Mouse (Mus musculus) lung, postnatal 4 days (tissue): ENCODE measurements at regions not wholly inside any gene's neighbourhood (a gene's known extent, or its start where the extent isn't known, plus 50 kb on each side); places are given as distances from the start of the nearest gene placed in this dataset.

Experiments used
- DNase-seq, 2 experiments: peaks; one replicate each; pipeline ENCODE4 v3.0.0; 2021

DNA sequence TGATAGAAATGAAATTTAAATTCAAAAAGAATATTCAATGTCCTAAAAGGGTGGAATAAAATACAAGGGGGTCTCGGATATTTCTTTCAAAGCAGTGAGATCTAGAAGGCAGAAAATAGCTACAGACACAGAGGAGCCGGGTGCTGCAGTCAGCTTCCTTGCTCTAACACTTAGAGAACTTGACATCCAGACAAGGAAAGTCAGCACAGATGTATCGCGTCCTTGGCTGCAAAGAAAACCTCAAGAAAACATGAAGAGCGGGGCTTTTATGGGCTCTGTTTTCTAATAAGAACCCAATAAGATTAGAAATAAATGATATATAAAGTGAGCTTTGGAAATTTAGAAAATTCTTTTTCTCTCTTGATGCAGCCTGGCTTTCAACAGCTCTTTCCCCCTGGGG, 53.1 kb upstream of the Glis3 start:
- DNase-seq: no peak

DNA sequence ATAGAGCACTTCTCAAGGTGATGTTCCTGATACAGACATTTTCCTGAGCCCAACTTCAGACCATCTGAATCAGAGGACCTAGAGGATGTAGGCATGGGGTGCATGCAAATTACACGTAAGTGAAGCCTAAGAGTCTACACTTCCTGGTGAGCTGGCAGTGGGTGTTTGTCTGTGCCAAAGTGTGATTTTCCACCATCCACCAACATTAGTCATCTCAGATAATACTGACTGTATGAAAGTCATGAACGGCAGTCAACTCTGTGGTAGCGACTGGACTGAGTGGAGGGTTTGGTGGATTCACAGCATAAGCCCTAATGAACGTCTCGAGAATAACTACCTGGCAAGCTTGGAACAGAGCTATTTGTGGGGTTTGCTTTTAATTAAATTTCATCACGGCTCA, 53.9 kb upstream of the Glis3 start:
- no peak for DNase-seq

DNA sequence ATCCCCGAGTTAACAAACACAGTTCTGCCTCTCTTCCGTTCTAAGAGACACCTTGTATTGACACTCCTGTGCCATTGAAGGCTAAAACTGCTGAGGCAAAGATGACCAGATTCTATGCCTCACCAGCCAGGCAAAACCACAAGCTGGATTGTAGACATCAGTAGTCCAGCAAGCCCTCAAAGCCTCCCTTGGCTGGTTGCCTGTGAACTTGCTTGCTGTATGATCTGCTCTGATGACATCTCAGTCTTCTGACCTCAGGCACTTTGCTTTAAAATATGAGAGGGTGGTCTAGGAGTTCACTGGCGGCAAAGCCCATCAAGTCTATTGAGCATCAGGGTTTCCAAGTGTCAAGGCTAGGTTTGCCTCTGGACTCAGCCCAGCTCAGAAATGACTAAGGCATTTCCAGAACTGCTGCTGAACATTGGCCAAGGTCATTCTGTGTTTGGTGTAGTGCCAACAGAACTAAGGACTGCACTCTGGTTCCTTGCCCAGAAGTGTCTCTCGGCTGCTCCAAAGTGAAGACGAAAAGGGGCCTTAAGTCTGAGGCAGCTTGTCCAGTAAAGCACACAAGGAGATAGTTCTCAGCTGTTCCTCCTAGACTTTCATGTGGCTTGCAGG, 63.4 kb upstream of the Glis3 start:
- peak; percentile 74 to 75 for DNase-seq

DNA sequence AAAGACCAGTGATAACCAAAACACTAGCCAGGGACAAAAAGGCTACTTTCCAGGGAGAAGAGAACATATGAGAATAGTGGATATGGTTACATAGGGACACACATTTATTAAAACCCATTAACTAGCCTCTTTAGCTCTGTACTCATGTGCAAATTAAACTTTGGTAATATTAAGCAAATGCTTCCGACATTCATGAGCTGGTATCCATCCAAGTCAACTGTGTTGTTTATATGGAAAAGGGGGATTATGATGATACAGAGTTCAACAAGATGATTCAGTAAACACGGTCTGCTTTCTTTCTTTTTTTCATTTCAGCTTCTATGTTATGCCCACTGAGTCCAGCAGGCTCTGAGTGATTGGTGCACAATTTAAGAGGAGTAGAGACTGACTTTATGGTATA, 65.2 kb upstream of the Glis3 start:
- DNase-seq: no peak

DNA sequence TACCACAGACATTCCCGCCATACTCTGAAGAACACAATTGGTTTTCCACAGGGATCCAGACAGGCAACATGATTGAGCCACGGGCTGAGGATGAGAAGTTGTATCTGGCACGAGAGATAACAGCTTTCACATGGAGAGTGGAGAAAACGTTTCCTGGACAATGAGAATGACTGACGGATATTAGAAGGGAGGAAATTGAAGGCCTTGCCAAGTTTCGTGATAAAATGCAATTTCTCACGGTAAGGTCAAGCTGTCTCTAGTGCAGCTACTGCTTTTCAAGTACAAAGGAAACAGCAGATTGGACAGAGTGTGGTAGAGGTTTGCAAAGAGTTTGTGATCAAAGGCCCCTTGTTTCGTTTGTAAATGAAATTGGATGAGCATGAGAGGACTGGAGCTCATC, 65.7 kb upstream of the Glis3 start:
- peak in 1 of 2 experiments; percentile 16 for DNase-seq

DNA sequence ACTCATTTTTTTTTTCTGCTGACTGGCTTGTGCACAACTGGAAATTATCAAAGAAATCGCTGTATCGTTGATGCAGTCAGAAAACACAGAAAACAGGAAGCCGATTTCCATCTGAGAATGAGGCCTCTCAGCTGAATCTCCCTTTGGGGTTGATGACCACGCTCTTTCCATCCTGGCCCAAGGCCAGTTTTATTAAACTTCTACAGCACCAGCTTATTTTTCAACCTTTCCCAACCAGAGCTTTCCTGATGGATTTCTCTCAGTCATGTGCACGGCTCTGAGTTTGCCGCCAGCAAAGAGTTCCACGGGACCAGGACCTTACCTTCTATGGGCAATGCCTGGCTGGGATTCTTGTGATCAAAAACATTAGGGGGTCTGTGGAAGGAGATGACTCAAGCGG, 71.2 kb upstream of the Glis3 start:
- peak; percentile 31 to 37 for DNase-seq

DNA sequence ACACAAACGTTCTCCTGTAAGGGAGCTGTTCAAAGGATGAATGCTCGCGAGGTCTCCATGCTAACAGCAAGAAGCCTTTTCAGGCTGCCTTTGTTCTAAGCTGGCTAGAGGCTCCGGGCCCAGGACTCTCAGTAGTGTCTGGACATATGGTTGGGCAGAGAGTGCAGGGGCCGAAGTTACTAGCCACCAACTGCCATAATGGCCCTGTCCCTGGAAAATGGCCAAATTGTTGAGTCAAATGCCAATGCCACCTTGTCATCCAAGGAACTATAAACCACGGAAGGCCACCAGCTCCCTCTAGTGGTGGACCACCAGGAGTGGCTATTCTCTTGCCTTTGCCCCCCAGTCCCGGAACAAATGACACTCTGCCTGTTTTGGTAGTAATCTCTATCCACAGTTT, 76.0 kb upstream of the Slc1a1 start:
- DNase-seq: peak; percentile 39 to 69

DNA sequence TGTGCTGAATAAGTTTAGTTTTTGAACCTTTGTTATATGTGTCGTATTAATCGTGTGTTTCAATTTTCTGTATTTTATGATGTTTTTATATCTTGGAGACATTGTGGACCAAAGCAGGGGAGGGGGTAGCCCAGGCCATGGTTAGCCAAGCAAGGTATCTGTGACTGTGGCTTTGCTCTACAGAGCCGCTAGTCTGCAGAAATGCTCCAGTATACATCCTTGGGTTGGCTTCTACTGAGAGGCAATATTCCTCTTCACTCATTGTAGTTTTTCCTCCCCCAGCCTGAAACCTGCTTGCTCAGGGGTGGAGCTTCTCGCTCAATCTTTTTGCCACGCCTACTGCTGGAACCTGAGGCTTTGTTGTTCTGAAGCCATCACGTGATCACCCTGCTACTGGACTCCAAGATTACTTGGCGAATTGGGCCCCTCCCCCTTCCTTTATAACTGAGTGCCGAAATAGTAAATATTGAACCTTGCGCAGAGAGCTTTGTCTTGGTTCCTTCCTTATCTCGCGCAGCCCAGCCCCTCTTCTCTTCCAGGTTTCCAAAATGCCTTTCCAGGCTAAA, 70.0 kb upstream of the Slc1a1 start:
- no peak for DNase-seq

DNA sequence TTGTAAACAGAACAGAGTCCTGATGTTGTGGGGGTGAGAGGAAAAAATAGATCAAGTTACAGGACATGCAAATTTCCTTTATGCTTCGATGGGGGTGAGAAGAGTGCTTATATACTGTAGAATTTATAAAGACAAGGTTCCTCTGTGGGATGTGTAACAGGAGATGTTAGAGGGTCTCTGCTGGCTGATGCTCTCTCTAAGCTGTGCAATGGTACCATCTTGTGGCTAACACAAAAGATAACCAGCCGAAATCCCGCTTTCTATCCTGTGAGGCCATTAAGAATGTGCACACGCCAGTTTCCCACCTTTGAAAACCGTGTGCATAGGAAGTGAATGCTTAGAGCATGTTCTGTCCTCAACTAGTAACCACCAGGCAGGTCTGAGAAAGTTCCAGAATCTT, 66.6 kb upstream of the Slc1a1 start:
- no peak for DNase-seq

DNA sequence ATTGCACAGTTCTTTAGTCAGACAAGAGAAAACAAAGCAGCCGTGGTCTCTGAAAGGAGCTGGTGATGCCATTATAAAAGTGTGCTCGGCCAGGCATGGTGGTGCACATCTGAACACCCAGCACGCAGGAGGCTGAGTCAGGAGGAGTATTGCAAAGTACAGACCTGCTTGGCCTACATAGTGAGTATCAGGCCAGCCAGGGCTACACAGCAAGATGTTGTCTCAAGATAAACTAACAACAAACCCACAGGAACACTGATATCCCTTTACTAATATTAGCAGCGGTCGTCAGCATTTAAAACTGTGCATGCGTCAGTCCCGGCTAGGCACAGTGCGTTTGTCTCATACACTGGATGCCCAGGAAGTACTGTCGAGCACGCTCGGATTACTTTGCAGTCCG, 64.4 kb upstream of the Slc1a1 start:
- DNase-seq: no peak

DNA sequence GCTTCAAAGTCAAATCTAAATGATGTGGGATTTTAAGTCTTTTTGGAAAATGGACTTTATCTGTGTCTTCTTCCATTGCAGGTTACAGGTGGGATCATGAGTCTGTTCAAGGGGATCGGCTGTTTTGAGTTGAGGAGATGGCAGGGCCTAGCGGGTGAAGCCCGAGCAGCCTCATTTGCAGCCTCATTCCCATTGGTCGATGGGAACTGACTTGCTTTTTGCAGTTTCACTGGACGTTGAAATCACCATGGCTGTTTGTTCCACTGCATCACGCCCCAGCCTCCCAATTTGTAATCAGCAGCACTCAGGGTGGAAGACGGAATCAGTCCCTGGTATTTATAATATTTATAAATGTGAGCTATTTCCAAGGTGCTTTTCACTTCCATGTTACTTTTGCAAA, 63.0 kb upstream of the Slc1a1 start:
- no peak for DNase-seq

DNA sequence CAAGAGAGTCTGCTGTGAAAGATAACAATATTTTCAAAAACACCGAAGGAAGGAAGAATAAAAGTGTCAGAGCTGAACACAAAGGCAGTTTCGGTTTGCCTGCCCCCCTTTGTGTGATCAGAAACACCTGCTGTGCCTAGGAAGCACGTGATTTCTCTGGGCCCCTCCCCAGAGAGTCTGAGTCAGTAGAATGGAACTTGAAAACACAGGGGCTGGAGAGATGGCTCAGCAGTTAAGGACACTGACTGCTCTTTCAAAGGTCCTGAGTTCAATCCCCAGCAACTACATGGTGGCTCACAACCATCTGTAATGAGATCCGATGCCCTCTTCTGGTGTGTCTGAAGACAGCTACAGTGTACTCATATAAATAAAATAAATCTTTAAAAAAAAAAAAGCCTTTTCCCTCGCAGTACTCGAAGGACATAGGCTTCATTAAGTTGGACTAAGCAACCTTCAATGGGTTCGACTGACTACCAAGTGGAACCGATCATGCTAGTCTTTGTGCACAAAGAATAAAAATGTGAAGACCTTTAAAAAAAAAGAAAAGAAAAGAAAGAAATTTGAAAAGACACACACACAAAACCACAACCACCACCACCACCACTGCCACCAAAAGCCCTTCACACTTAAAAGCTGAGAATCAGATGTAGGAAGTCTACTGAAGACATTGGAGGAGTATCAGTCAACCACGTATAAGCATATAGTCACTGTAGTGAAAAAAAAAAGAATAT, 61.8 kb upstream of the Slc1a1 start:
- no peak for DNase-seq

DNA sequence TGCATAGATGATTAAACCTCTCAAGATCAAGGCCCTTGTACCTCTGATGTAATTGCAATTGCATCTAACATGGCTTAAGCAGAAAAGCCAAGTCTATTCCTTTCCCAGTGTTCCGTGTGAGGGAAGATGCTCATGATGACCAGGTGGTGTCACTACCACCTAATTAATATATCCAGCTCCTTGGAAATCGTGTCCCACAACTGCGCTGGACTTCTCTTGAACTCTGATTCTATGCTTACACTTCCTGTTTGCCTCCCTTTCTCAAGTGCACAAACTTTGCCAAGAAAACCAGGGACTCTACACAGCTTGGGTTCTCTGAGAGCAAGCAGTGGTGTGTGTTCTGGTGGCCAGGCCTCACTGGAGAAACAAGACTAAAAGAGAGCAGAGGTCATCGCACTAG, 58.0 kb upstream of the Slc1a1 start:
- DNase-seq: peak in 1 of 2 experiments; percentile 32

DNA sequence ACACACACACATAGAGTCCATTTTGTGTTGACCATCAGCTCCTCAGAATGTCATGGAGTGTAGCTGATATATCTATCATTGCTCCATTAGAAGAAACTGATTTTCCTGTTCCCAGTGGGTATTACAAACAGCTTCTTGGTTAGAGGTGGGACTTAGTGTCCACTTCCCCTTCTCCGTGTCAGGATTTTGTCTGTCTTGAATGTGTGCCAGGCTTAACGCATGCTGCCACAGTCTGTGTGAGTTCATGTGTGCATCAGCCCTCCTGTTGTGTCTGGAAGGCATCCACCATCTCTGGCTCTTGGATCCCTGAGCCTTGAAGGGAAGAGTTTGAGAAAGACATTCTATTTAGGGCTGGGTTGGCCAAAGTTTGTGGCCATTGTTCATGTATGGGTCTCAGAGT, 57.2 kb upstream of the Slc1a1 start:
- no peak for DNase-seq

DNA sequence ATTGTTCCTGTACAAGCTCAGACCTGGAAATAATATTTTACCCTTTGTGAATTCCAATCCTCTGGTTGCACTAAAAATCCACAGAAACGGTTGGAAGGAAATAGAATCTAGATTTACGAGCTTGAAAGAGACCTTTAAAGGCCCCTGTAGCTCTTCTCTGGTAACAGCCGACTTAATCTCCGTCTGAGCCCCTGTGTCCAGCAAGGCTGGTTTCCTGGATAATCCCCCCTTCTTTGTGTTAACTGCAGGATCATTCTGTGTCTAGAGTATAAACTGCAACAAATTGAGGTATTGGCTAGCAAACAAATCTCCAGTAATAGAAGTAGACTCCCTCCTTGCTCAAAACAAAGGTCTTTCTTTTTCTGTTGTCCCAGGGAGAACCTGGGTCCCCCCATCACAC, 56.5 kb upstream of the Slc1a1 start:
- DNase-seq: no peak

DNA sequence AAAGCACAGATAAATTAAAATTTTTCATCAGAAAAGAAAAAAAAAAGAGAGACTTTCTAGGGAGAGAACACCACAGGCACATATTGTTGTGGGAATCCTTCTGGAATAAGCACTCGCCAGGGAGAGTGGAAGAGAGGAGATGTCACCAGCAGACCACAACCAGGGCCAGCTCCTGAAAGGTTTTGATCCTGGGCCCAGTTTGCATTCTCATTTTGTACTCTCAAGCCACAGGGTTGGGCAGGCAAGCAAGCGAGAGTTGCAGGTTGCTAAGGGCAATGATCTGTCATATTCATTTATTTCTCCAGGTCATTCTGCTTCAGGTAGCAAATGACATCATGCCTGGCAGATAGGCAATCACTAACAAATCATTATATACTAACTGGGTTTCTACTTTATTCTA, 52.9 kb upstream of the Slc1a1 start:
- DNase-seq: no peak
